Mouse (Mus musculus) heart, adult 2 months (tissue): ENCODE measurements around the gene Olfr1353.

Experiments used
- CTCF ChIP-seq: fragments of 200-600 bp; IDR thresholded peaks from 2 replicates; pipeline ENCODE4 v1.8.1; 2022; ENCODE audit warnings: antibody characterized with exemption, mild to moderate bottlenecking, moderate library complexity
- EP300 ChIP-seq: fragments of 200-500 bp; IDR thresholded peaks from 2 replicates; pipeline ENCODE4 v1.6.1; 2011; ENCODE audit warnings: low read depth, low read length, control low read depth; ENCODE audit not compliant: insufficient read depth
- POLR2A ChIP-seq: fragments of 200-500 bp; IDR thresholded peaks from 2 replicates; pipeline ENCODE4 v1.6.1; 2011; ENCODE audit warnings: mild to moderate bottlenecking, low read depth, low read length, control low read depth; ENCODE audit not compliant: insufficient read depth

- no peak for TF ChIP-seq POLR2A
- TF ChIP-seq CTCF: no peak
- TF ChIP-seq EP300: no peak
These were observed 17.6 kb downstream of the Olfr1353 start, which contains the start of gene Olfr1352 for GRCm38 (mm10) chr10:78980750-78981149.
